In the genomic region with DNA sequence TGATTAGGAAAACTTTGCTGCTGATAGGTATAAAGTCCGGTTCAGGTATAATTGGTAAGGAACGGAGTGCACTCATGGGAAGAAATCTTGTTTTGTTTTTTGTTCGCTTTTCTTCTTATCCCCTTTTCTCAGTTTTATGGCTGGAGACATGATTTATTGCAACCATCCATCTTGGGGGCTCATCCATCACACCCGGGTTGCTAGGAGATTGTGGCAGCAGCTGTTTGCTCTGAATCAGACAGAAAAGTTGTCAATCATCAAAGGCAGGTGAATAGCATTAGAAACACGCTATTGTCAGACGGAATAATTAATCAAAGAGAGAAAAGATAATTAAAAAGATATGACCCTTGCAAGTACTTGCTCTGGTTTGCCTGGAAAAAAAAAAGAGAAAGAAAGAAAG, we compare ENCODE assay signal across 13 mouse cellular contexts. TPM values are rescaled to one million over a fixed set of nuclear protein-coding genes. Genes with fewer than 3 reads are reported as not detected.
A peak's percentile ranks its signal among the peaks of the same experiment; 100 is the strongest.
DNase-seq lines count a peak whose midpoint lies in the region; ATAC-seq and TF ChIP-seq lines count a peak whose summit lies in the region.
"Had no signal": no experiment of that assay in that cellular context is flagged by ENCODE, and none has a peak within 500 bp of the region (broad histone marks: within the 10 kb centered on the region; RNA-seq: fewer than 3 reads in every experiment).

No protein-coding gene starts in this region.

- H3K9me3 ChIP-seq in forebrain, embryonic 13.5 days (replicated peaks), result no peaks in the 10 kb centered on the region
- H3K9me3 ChIP-seq in forebrain, embryonic 14.5 days (replicated peaks; ENCODE audit: control insufficient read depth, low read length), result no peaks in the 10 kb centered on the region
- H3K9me3 ChIP-seq in hindbrain, embryonic 12.5 days (replicated peaks), result no peaks in the 10 kb centered on the region
- no peaks in the 10 kb centered on the region for H3K9me3 ChIP-seq in limb, embryonic 14.5 days (ENCODE audit: control insufficient read depth, low read length)
- H3K9me3 ChIP-seq: heart, embryonic 13.5 days; liver, embryonic 15.5 days had no signal

- no peak for TF ChIP-seq CTCF in brain, embryonic 14.5 days (IDR thresholded peaks at IDR 0.05; ENCODE audit: borderline replicate concordance, extremely low read depth, insufficient read depth, insufficient read length)

- no peak overlapping the region for H3K4me3 ChIP-seq in forebrain, embryonic 13.5 days
- no peak overlapping the region for H3K4me3 ChIP-seq in forebrain, embryonic 14.5 days (ENCODE audit: low read depth, low read length)
- H3K4me3 ChIP-seq in hindbrain, embryonic 12.5 days, result no peak overlapping the region
- H3K4me3 ChIP-seq in limb, embryonic 14.5 days (replicated peaks; ENCODE audit: low read length), result no peak overlapping the region
- H3K4me3 ChIP-seq: heart, embryonic 13.5 days; liver, embryonic 15.5 days had no signal

- ATAC-seq in forebrain, embryonic 13.5 days, result no peak
- no peak for ATAC-seq in forebrain, embryonic 14.5 days
- ATAC-seq in hindbrain, embryonic 12.5 days (ENCODE audit: low FRiP score), result no peak
- no peak for ATAC-seq in limb, embryonic 14.5 days (ENCODE audit: low FRiP score, low read depth)

- 38% methylated on average over 6 of the region's 6 CpGs for WGBS in forebrain, embryonic 13.5 days
- 28% methylated on average over 6 of the region's 6 CpGs for WGBS in forebrain, embryonic 14.5 days
- 25% methylated on average over 6 of the region's 6 CpGs for WGBS in hindbrain, embryonic 12.5 days
- 20% methylated on average over 6 of the region's 6 CpGs for WGBS in limb, embryonic 14.5 days

- peaks cover 78% of the 10 kb centered on the region for H3K4me1 ChIP-seq in forebrain, embryonic 13.5 days
- H3K4me1 ChIP-seq in forebrain, embryonic 14.5 days (ENCODE audit: control insufficient read depth, insufficient read depth, low read length), result peaks cover 40% of the 10 kb centered on the region
- peaks cover 59% of the 10 kb centered on the region for H3K4me1 ChIP-seq in hindbrain, embryonic 12.5 days
- peaks cover 38% of the 10 kb centered on the region for H3K4me1 ChIP-seq in limb, embryonic 14.5 days (ENCODE audit: control insufficient read depth, insufficient read depth, low read length)
- H3K4me1 ChIP-seq: liver, embryonic 15.5 days had no signal

- no peaks in the 10 kb centered on the region for H3K36me3 ChIP-seq in forebrain, embryonic 13.5 days (ENCODE audit: poor library complexity, severe bottlenecking)
- H3K36me3 ChIP-seq in forebrain, embryonic 14.5 days (ENCODE audit: control insufficient read depth, insufficient read depth, low read length), result no peaks in the 10 kb centered on the region
- H3K36me3 ChIP-seq in hindbrain, embryonic 12.5 days, result no peaks in the 10 kb centered on the region
- H3K36me3 ChIP-seq in limb, embryonic 14.5 days (ENCODE audit: control insufficient read depth, insufficient read depth, low read length), result no peaks in the 10 kb centered on the region
- H3K36me3 ChIP-seq: heart, embryonic 13.5 days; liver, embryonic 15.5 days had no signal

- H3K27me3 ChIP-seq in forebrain, embryonic 13.5 days, result no peaks in the 10 kb centered on the region
- H3K27me3 ChIP-seq in forebrain, embryonic 14.5 days (replicated peaks; ENCODE audit: control insufficient read depth, insufficient read depth, low read length), result no peaks in the 10 kb centered on the region
- H3K27me3 ChIP-seq in hindbrain, embryonic 12.5 days, result no peaks in the 10 kb centered on the region
- no peaks in the 10 kb centered on the region for H3K27me3 ChIP-seq in limb, embryonic 14.5 days (ENCODE audit: control insufficient read depth, insufficient read depth, low read length)
- H3K27me3 ChIP-seq: heart, embryonic 13.5 days; liver, embryonic 15.5 days had no signal

- no peak for TF ChIP-seq POLR2A in brain, embryonic 14.5 days (IDR thresholded peaks at IDR 0.05; ENCODE audit: borderline replicate concordance, extremely low read depth, insufficient read depth, insufficient read length, poor library complexity, severe bottlenecking)
- no peak for TF ChIP-seq POLR2A in limb, embryonic 14.5 days (IDR thresholded peaks at IDR 0.05; ENCODE audit: borderline replicate concordance, extremely low read depth, insufficient read depth, insufficient read length)

- DNase-seq in forebrain, embryonic 14.5 days (ENCODE audit: low spot score), result no peak
- peak; percentile 56 for DNase-seq in brain, embryonic 14.5 days (ENCODE audit: low read depth)
- DNase-seq in limb, embryonic 14.5 days (ENCODE audit: low spot score), result no peak
- no peak for DNase-seq in urinary bladder, postnatal 25 days (ENCODE audit: low spot score)
- DNase-seq in cerebellum, postnatal 25 days, result no peak
- DNase-seq in B cell, adult 2 months, result no peak
- DNase-seq: adrenal gland, postnatal 36 days; gastrocnemius, postnatal 14 days had no signal

- H3K9ac ChIP-seq in forebrain, embryonic 13.5 days, result no peak overlapping the region
- no peak overlapping the region for H3K9ac ChIP-seq in forebrain, embryonic 14.5 days (ENCODE audit: low read length)
- H3K9ac ChIP-seq in hindbrain, embryonic 12.5 days, result 0 out of 2 replicates have a peak overlapping the region, but pooled peaks have one; percentile 13
- peak overlapping the region; percentile 36; the same call in 1 of the 2 replicates for H3K9ac ChIP-seq in limb, embryonic 14.5 days (ENCODE audit: low read depth, low read length, severe bottlenecking)
- H3K9ac ChIP-seq: heart, embryonic 13.5 days; liver, embryonic 15.5 days had no signal

- no peak overlapping the region for H3K27ac ChIP-seq in forebrain, embryonic 13.5 days
- no peak overlapping the region for H3K27ac ChIP-seq in forebrain, embryonic 14.5 days (ENCODE audit: low read depth, low read length)
- peak overlapping the region; percentile 71 for H3K27ac ChIP-seq in hindbrain, embryonic 12.5 days
- no peak overlapping the region for H3K27ac ChIP-seq in limb, embryonic 14.5 days (replicated peaks; ENCODE audit: low read depth, low read length)
- H3K27ac ChIP-seq: heart, embryonic 13.5 days; liver, embryonic 15.5 days; macrophage had no signal

- H3K4me2 ChIP-seq in forebrain, embryonic 13.5 days, result peak overlapping the region; percentile 24; the same call in 1 of the 2 replicates
- H3K4me2 ChIP-seq in forebrain, embryonic 14.5 days (ENCODE audit: low read length), result no peak overlapping the region
- peak overlapping the region; percentile 30 for H3K4me2 ChIP-seq in hindbrain, embryonic 12.5 days (replicated peaks)
- H3K4me2 ChIP-seq in limb, embryonic 14.5 days (replicated peaks; ENCODE audit: low read depth, low read length, severe bottlenecking), result peak overlapping the region; percentile 39
- H3K4me2 ChIP-seq: heart, embryonic 13.5 days; liver, embryonic 15.5 days had no signal

RNA-seq across cellular contexts. Expression of gene Tshz3, which starts 12.5 kb away (rescaled TPM):
- polyA plus RNA-seq in forebrain, embryonic 13.5 days (2015; fragmentation: Nextera tagmentation; extraction: Ambion mirVana), result 11.3 TPM in 2 replicates
- polyA plus RNA-seq in forebrain, embryonic 14.5 days (2014; fragmentation: Nextera tagmentation; extraction: Ambion mirVana), result 10.3 and 13.7 TPM in 2 replicates
- 22.7 and 34.9 TPM in 2 replicates for polyA plus RNA-seq in brain, embryonic 14.5 days (2012; rRNA removed)
- polyA plus RNA-seq in hindbrain, embryonic 12.5 days (2016; fragmentation: Nextera tagmentation; extraction: Ambion mirVana), result 25.5 and 25.7 TPM in 2 replicates
- 13.9 and 14.3 TPM in 2 replicates for polyA plus RNA-seq in limb, embryonic 14.5 days (2012; rRNA removed)
- polyA plus RNA-seq in limb, embryonic 14.5 days (2014; fragmentation: Nextera tagmentation; extraction: Ambion mirVana), result 10.4 and 10.8 TPM in 2 replicates
- polyA plus RNA-seq: macrophage had no signal

Comparison
In these comparisons a context has a peak if more than half of its experiments do, and no peak if none do; other contexts are left out.
1. H3K9ac ChIP-seq: peak in hindbrain, embryonic 12.5 days (single experiment) and limb, embryonic 14.5 days (single experiment); none in forebrain, embryonic 13.5 days (single experiment) and forebrain, embryonic 14.5 days (single experiment).